Mouse (Mus musculus): ENCODE measurements around the gene Nelfcd.
A peak's percentile ranks its signal among the peaks of the same experiment; 100 is the strongest.

Gene Nelfcd

DNA sequence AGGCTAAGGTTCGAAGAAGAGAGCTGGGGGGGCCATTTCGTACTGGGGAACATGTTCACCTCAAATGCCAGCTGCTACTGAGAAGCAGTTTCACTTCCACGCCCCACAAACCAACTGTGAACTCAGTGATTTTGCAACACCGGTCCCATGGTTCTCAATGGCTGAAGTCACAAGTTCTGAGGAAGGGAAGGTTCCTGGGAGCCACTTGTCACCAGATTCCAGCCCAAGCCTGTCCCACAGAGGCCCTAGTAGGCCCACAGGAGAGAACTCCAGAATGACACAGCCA, 22.0 kb downstream of the Nelfcd start:
- no peak for DNase-seq (ENCODE audit: low spot score in 2 of 2)

DNA sequence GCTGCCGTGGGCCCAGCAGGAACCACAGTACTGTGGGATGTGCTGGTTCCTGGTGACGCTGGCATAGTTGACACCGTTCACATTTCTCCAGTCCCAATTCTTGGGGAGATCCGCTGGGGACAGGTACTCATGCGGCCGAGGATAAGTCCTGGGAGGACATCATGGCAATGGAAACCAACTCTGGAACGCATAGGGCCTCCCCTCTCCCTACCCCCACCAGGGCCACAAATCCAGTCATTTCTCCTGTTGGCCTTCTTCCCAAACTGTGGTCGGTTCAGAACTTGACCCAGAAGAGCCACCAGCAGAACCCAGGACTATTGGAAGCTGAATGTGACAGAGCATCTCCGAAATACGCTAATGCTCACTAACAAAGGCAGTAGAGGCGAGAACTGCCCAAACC, 22.6 kb downstream of the Nelfcd start:
- DNase-seq (ENCODE audit: low spot score in 2 of 2), result no peak

DNA sequence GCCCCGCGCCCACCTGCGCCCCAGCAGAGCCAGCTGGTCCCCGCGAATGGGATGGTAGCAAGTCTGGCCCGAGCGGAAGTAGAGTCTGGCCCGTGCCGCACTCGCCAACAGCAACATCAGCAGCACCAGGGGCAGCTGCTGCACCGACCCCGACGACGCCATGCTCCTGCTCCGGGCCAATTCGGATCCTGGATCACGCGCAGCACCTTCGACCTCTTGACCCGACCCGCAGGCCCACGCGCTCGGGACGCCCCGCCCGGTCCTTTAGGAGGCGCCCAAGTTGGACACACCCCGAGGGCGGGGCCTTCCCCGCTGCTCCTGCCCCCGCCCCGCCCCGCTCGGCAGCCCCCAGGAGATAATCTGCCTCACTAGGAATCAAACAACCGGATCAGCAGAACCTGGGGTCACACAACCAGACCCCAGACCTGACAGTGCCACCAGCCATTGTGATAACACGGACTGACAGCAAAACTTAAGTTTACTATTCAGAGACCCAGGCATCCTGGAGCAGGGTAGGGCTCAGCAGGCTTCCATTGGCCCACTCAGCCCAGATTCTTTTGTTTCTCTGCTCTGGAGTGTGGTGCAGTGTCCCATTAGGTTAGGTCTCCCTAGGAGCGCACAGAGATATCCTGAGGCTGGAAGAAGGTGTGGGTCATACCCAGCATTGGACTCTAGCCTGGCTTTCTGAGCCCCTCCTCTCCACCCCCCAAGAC, 23.3 kb downstream of the Nelfcd start, which contains the start of gene Ctsz:
Ctsz (minus strand) TSS at position 303 of the 713 bp plus-strand sequence.
- DNase-seq (ENCODE audit: low spot score in 2 of 2), result peak; percentile 26 to 28

DNA sequence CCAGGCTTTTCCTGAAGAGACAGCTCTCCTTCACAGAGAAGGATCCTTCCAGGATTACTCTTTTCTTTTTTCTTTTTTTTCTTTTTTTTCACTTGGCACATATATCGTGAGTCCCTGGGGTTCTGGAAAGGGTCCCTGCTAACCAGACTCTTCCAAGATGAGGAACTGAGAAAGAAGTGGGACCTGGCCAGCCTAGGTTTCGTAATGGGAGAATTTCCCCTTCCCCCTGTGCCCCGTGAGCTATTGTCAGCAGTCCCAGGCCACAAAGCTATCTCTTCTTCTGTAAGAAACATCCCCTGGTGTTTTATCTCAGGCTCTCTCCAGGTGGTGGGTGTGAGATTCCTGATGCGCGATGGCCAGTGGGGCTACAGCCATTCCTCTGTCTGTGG, 23.8 kb downstream of the Nelfcd start:
- no peak for DNase-seq (ENCODE audit: low spot score in 2 of 2)

DNA sequence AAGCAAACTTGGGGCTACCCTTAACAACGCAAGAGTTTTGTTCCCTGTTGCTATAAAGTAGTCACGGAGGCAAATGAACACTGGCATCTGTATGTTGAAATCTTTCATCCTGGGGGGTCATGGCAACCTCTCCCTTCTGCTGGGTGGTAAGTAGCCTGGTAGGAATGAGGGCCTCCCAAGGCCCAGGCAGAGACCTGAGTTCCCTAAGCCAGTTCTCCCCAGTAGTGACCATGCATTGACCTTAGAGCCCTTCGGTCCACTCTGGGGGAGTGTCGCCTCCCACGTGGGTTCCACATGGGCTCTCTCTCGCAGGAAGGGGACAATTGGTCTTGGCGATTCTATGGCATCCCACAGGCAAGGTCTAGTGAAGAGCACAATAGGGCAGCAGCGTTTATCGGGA, 24.4 kb downstream of the Nelfcd start:
- no peak for DNase-seq (ENCODE audit: low spot score in 2 of 2)

DNA sequence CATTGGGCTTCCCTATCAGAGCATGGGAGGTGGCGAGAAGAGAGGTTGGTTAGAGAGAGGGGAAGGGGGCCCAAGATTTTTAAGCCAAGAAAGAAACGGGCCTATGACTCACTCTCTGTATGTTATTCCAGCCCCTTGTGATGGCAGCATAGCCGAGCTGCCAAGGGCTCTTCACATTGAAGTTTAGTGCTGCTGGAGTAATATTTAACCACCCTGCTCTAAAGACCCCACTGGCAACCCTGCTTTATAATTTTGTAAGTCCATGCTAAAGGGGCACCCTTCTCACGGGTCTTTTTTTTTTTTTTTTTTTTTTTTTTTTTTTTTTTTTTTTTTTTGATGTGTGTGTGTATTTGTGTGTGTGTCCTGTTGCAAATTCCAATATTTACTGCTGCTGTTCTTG, 26.3 kb downstream of the Nelfcd start:
- no peak for DNase-seq (ENCODE audit: low spot score in 2 of 2)

DNA sequence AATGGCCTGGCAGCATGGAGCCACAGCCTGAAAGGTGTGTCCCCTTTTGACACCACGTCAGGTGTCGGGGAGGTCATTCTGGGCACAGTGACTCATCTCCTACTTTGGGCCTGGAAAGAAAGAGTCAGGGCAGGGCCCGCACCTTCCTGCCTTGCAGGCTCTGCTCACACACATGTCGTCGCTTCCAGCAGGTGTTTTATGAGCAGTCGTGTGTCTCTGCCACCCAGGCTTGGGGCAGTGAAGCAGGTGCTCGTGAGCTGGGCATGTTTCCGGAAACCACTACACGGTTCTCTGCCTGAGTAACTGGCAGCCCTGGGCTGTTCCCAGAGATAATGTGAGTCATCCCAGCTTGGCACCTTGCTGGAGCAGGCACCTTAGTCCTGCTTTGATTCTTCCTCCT, 26.9 kb downstream of the Nelfcd start:
- no peak for DNase-seq (ENCODE audit: low spot score in 2 of 2)

DNA sequence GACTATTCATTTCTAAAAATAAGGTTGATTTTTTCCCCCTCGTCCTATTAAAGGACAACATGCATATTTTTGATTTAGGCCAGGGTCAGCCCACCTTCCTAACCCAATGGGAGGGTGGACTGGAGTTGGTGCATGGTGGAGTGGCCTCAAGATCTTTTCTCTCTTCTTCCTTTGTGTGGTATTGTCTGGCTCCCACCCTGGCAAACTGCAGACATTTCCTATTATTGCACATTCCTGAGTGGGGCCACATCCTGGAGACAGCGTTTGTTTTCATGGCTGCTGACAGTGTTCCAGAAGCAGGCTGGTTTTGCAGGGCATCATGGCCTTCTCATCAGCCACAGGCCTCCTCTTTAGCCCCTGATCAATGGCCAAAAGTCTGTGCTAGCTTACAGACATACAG, 27.4 kb downstream of the Nelfcd start:
- no peak for DNase-seq (ENCODE audit: low spot score in 2 of 2)

DNA sequence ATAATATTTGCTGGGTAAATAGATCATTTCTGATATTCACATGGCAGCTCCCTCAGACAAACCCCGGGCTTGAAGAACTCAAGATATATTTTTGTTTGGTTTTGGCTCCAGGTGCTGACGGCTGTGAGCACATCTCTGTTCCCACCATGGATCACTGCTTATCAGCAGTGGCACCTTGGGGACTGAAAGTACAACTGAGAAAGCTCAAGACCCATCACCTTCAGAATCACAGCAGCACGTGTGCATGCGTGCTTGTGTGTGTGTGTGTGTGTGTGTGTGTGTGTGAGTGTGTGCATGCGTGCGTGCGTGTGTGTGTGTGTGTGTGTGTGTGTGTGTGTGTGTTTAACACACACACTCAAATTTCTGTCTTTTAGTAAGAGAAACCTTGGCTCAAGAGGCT, 28.8 kb downstream of the Nelfcd start:
- no peak for DNase-seq (ENCODE audit: low spot score in 2 of 2)

DNA sequence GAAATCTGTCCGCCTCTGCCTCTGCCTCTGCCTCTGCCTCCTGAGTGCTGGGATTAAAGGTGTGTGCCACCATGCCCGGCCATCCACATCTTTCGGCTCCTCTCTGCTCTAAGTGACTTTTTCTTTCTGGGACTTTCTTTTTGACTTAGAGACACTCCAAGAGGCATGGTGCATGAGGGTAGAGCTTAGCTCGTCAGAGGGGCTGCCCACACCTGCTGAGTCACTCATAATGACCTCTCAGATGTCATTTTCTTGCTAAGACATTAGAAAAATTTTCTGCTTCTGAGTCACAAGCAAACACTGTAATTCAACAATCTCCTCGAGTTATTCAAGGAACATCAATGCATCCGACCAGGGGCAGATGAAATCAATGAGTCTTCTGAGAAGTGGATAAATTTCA, 29.4 kb downstream of the Nelfcd start:
- DNase-seq (ENCODE audit: low spot score in 2 of 2), result no peak

DNA sequence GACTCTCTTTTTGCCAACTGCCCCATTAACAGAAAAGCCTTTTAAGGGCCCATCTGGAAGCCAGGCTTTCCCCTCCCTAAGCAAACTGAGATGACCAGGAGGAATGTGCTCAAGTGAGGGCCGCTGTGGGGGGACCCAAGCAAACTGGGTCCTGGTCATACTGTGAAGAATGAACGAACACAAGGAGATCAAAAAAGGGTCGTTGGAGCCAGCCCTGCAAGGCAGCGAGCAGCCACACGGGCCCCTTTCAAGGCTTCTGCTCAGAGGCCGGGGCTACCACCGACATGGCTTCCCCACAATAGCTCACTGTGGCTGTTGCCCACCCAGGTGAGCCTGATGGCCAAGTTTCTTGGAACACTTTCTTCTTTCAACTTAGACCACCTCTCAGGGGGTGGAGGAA, 30.9 kb downstream of the Nelfcd start:
- DNase-seq (ENCODE audit: low spot score in 2 of 2), result no peak

DNA sequence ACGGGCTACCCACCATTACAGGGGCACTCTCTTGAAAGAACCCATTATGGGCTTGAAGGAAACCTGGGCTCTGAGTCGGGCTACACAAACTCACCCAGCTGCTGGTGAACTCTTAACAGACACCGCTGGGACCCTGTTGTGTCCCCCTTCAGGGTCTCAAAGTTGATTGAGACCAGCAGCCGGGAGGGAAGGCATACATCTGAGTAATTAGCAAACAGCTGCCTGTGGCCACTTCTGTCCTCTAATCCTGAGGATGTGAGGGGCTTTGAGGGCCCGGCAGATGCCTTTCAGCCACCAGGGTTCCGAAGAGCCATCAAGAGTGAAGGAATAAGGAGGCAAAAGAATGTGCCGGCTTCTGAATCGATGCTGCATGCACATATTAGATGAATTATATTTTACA, 31.3 kb downstream of the Nelfcd start:
- no peak for DNase-seq (ENCODE audit: low spot score in 2 of 2)

DNA sequence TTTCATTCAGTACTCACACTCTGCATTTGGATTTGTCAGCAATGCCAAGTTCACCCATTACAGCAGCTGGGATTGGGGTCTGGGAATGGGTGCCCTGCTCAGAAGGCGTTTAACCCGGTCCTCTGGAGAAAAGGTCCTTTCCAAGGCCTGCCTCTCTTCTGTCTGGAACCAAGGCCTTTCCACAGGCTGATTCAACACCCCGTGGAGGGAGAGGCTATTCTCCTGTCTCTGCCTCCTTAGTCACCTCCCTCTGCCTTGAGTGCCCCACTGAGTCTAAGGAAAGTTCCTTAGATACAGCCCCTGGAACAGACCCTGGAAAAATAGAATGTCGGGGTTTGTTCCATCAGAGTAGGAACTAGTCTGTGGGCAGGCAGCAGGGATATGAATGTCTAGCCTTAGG, 32.8 kb downstream of the Nelfcd start:
- no peak for DNase-seq (ENCODE audit: low spot score in 2 of 2)

DNA sequence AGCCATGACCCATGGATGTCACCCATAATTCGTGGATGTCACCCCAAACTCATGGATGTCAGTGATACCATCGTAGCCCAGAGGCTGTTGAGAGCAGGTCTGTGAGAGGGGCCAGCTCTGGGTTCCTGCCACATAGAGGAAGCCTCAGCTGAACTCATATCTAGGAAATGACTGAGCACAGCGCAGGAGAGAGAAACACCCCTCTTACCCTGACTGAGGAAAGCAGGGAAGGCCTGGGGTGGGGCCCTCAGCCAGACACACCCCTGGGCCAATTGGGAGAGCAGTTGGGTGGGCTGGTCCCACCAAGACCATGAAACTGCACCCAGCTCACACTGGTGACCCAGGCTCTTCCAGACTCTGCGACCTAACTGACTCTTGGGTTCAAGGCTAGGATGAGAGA, 34.7 kb downstream of the Nelfcd start, which contains the start of gene Tubb1:
Tubb1 (plus strand) TSS at position 343 of the 400 bp plus-strand sequence.
- DNase-seq (ENCODE audit: low spot score in 2 of 2), result no peak

DNA sequence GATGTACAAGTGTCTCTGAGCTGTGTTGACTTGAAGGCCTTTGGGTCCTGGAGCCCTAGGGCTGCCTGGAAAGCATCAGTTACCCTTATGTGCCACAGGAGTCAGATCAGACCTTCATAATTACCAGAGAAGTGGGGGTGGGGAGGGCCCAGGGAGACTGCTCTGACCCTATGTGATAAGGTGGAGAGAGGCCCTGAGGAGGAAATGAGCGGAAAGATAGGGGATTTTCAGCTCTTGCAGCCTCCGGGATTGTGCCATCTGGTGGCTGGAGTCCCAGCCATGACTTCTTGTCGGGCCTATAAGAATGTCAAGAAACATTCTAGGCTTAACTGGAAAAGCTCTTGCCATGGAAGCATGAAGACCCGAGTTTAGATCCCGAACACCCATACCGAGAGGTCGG, 38.1 kb downstream of the Nelfcd start:
- DNase-seq (ENCODE audit: low spot score in 2 of 2), result no peak

DNA sequence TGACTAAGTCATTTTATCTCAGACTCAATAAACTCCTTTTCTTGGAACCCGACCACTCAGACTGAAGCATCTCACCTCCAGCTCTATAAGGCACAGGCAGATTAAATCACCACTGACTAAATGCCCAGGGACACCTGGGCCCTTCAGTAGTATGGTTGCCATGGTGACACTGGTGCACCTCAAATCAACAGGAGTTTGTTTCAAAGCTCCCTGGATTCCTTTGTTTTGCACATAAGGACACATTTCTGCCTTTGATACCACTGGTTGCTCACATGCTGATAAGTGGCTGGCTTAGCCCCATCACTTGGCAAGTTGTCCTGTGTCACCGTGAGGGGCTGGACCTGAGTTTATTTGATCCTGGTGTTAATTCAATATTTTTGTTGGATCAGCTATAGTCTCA, 43.8 kb downstream of the Nelfcd start:
- no peak for DNase-seq (ENCODE audit: low spot score in 2 of 2)

DNA sequence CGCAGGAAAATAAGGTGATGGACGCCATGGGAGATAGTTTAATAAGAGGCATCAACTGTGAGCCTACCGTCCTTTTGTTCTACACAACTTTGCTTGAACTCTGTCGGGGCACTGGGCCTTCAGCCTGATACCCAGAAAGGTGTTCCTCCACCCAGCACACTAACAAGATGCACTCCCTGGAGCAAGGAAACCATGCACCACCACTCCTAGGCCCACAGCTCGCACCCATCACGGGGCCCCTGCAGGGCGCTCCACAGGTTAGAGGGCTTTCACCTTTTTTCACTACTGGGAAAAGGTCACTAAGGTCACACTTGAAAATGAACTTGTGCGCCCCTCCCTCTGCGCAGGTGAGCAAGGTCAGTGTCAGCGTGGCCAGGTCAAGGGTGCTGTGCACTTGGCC, 47.8 kb downstream of the Nelfcd start:
- DNase-seq (ENCODE audit: low spot score in 2 of 2), result peak; percentile 3 to 6

DNA sequence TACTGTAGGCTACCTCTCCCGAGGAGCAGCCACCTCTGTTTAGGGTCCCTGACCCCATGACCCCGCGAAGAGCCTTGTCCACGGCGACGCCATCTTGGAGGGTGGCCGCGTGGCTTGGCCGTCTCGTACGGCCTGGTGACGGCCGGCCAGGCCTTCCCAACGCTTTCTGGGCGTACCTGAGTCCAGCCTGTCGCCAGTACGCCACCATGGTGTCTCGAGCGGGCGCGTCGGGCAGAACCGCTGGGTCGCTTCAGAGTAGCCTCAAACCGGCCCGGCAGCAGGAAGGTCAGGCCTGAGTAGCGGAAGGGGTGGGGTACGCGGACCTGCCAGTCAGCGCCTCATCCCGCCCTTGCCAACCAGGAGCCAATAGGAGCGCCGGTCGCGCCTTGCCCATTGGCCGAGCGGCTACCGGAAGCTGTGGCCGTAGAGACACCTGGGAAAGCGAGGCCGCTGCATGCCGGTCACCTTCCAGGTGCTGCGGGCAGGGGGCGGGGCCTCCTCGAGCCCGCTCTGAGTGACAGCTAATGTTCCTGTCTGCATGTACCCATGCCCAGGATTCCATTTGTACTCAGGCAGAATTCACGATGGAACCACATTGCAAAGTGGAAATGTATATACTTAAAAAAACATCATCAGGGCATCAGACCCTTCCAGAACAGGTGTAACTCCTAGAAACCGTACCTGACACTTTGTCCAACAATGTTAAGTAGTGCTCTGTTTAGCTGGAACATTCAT, 48.4 kb downstream of the Nelfcd start, which contains the start of gene Atp5e:
Atp5e (minus strand) TSS at position 317 of the 735 bp plus-strand sequence.
- peak; percentile 96 to 98 for DNase-seq (ENCODE audit: low spot score in 2 of 2)

DNA sequence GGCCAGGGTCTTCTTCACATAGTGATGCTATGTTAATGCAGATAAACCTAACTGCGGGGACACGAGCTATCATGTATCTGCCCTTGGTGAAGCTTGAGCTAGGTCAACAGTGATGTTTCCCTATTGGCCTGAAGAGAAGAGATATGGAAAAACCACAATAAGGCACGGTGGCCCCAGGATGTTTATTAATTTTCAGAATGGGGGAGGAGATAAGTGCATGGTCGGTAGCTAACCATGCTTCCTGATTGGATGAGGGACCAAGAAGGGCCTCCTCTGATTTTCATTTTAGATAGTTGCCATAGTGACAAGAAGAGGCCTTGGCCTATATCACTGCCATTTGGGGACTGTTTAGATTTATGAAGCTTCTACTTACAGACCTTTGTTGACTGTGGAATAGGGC, 54.7 kb downstream of the Nelfcd start:
- no peak for DNase-seq (ENCODE audit: low spot score in 2 of 2)

DNA sequence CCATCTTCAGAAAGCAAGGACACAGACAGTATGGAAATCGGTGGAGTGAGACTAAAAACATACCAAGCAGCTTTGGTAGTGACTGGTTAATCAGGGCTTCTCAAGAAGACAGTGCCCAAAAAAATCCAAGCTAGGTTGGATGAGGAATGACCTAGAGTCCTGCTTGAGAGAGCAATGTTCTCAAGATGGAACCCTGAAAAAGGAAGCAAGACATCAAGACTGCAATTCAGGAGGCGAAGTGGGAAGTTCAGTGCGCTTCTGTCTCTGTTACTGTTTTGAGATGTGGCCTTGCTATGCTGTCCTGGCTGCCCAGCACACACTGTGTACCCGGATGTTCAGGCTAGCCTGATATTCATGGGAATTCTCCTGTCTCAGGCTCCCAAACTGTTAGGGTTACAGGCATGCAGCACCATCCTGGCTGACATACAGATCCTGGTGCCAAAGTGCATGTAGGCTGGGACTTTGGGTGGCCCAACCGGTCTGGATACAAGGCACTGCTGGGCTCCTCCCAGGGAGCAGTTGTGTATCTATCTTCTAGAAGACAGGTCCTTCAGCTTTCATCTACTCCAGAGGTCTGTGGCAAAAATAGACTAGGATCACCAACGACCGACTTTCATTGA, 55.3 kb downstream of the Nelfcd start:
- no peak for DNase-seq (ENCODE audit: low spot score in 2 of 2)

DNA sequence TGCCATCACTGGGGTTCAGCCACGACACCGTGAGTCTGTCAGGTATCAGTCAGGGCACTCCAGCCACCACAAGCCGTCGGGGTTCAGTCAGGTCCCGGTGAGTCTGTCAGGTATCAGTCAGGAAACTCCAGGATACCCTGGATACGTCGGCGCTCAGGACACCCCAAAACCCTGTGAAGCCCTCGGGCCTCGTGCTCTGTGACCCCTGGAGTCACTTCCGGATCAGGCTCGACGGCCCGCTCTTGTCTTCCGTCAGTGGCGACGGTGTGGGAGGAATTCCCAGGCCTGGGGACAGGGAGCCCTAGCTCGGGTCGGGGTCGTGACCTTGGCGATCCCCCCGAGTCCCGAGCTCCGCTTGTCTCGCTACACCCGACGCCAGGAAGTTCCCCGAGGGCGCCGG, 56.8 kb downstream of the Nelfcd start:
- no peak for DNase-seq (ENCODE audit: low spot score in 2 of 2)

DNA sequence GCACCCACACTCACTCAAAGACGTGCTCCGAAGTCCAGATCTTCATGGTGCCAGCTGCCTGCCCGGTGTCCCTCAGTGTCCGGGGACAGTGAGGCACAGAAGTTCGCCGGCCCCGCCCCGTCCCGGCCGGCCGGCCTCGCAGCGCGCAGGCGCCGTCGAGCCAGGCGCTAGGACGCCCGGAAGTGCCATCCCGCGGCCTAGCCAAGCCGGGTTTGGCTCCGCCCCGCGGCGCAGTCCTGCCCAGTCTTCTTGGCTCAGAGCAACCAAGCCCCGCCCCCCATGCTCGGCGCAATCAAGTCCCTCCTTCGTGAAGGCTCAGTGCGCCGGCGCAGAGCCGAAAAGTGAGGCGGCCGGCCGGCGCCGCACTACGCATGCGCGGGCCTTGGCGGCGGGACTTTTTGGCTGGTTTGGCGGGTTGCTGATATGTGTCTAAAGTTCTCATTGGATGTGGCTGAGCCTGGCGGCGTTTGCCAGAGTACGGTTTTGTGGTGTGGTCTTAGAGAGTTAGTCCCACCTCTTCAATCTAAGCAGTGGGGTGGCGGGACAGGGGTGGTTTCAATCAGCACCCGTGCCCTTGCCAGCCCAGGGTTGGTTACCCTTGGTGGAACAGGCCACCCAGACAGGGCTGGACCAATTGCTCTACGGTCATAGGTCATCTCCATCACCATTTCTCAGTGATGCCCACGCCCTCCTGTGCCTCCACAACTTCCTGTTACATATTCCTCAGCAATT, 57.4 kb downstream of the Nelfcd start, which contains the start of gene Prelid3b:
Prelid3b (minus strand) TSS at position 264 of the 732 bp plus-strand sequence.
- peak; percentile 98 to 99 for DNase-seq (ENCODE audit: low spot score in 2 of 2)
